Mouse (Mus musculus) heart, embryonic 13.5 days (tissue): ENCODE data around the gene Mtfp1. TPM values are rescaled to one million over a fixed set of nuclear protein-coding genes. Genes with fewer than 3 reads are reported as not detected.
A peak's percentile ranks its signal among the peaks of the same experiment; 100 is the strongest.

Experiments used
- ATAC-seq: fragments of 200-750 bp; cut with Nextera tagmentation; 2 replicates; pipeline ENCODE4 v1.8.0; 2017; ENCODE audit warnings: moderate TSS enrichment; ENCODE audit not compliant: insufficient number of reproducible peaks, low FRiP score, low TSS enrichment; ENCODE audit errors: extremely low read depth
- H3K27ac ChIP-seq: fragments of 300-500 bp; sonication (generic); replicated peaks from 2 replicates; pipeline ENCODE4 v1.5.1; 2015; ENCODE audit warnings: moderate library complexity, mild to moderate bottlenecking, inconsistent platforms
- H3K27me3 ChIP-seq: fragments of 300-500 bp; sonication (generic); replicated peaks from 2 replicates; pipeline ENCODE4 v1.6.1; 2015; ENCODE audit warnings: mild to moderate bottlenecking, inconsistent platforms
- H3K36me3 ChIP-seq: fragments of 300-500 bp; sonication (generic); 2 replicates; pipeline ENCODE4 v1.6.1; 2015; ENCODE audit warnings: mild to moderate bottlenecking, inconsistent platforms
- H3K4me1 ChIP-seq: fragments of 300-500 bp; sonication (generic); 2 replicates; pipeline ENCODE4 v1.6.1; 2015; ENCODE audit warnings: inconsistent platforms
- H3K4me2 ChIP-seq: fragments of 300-500 bp; sonication (generic); 2 replicates; pipeline ENCODE4 v1.6.1; 2015; ENCODE audit warnings: inconsistent platforms, mild to moderate bottlenecking, moderate library complexity
- H3K4me3 ChIP-seq: fragments of 300-500 bp; sonication (generic); 2 replicates; pipeline ENCODE4 v1.5.1; 2015; ENCODE audit warnings: moderate library complexity, mild to moderate bottlenecking, inconsistent platforms
- H3K9ac ChIP-seq: fragments of 300-500 bp; sonication (generic); 2 replicates; pipeline ENCODE4 v1.6.1; 2015; ENCODE audit warnings: inconsistent platforms, mild to moderate bottlenecking, moderate library complexity
- H3K9me3 ChIP-seq: fragments of 300-500 bp; sonication (generic); 2 replicates; pipeline ENCODE4 v1.6.1; 2016; ENCODE audit warnings: inconsistent platforms
- WGBS: fragments of 180-500 bp; shearing (Covaris S2); methylation state at CpG from one replicate; pipeline ENCODE4 v1.1.7; 2015; ENCODE audit warnings: mixed read lengths; 5-methylcytosine and 5-hydroxymethylcytosine counted together
- microRNA-seq: library from miRNA; unstranded; fragments of <30 nt; microRNA quantifications from one replicate; pipeline ENCODE4, GENCODE M21; 2016
- polyA plus RNA-seq: library from polyadenylated mRNA; unstranded; fragments of >200 nt; fragmentation: Nextera tagmentation; extraction: Ambion mirVana; gene quantifications from 2 replicates; pipeline ENCODE4 v1.2.1, GENCODE M21; 2015

Gene Mtfp1
- polyA plus RNA-seq, 1 experiment from 2014 or later = 20.8 TPM

DNA sequence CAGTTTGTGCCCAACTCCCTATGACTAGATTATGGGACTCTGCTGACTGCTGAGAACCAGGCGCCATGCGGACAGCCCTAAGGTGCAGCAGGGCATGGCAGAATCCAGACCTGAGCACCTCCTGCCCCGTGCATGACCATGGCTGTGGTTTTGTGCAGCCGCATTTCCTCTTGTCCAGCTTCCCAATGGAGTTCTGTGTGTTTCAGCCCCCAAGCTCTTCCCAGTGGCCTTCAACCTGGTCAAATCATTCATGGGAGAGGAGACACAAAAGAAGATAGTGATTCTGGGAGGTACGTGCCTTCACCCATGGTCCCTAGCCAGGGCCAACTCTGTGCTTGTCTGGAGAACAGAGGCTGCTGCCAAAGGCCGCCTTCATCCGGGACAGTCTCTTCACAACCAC, 52.2 kb downstream of the Mtfp1 start:
- no peak for ATAC-seq
- Histone ChIP-seq H3K27ac (no peak overlapping the region), H3K4me3 (no peak overlapping the region), H3K4me1 (no peaks in the 10 kb centered on the region), H3K9ac (no peak overlapping the region), H3K27me3 (0 out of 2 replicates have a peak, but pooled peaks cover 2% of the 10 kb centered on the region), H3K4me2 (no peak overlapping the region), H3K9me3 (no peaks in the 10 kb centered on the region), H3K36me3 (no peaks in the 10 kb centered on the region)
- 87% methylated on average over 7 of the region's 7 CpGs for WGBS

Small RNAs within 50 kb of the gene (microRNA-seq; reads per million reads assigned to microRNA genes)
- 3.5 reads per million, percentile 14 among the genes with 10 or more reads in this experiment for gene Mir3060

Other genes with a start within 250 kb of the Mtfp1 start
- 0.33 TPM in 2 replicates for gene Osbp2, start 231.5 kb downstream of the Mtfp1 start, polyA plus RNA-seq
- 0.08 and 0.11 TPM in 2 replicates for gene 4921536K21Rik, start 200.3 kb downstream of the Mtfp1 start, polyA plus RNA-seq
- gene Dusp18, start 200.2 kb downstream of the Mtfp1 start, polyA plus RNA-seq = 9.7 and 10.7 TPM in 2 replicates
- gene Slc35e4, start 180.8 kb downstream of the Mtfp1 start, polyA plus RNA-seq = 4.7 and 4.9 TPM in 2 replicates
- 67.8 and 69.2 TPM in 2 replicates for gene Tcn2, start 163.3 kb downstream of the Mtfp1 start, polyA plus RNA-seq
- gene Pes1, start 131.5 kb downstream of the Mtfp1 start, polyA plus RNA-seq = 46.6 and 52.2 TPM in 2 replicates
- 0.20 TPM in 1 of 2 replicates, not detected in the other for gene 4930556J24Rik, start 118.7 kb downstream of the Mtfp1 start, polyA plus RNA-seq
- gene Gal3st1, start 111.8 kb downstream of the Mtfp1 start, polyA plus RNA-seq = 0.17 and 0.52 TPM in 2 replicates
- gene Sec14l4, start 64.0 kb downstream of the Mtfp1 start, polyA plus RNA-seq = 0.05 TPM in 1 of 2 replicates, not detected in the other
- gene Sec14l3, start 30.6 kb downstream of the Mtfp1 start, polyA plus RNA-seq = not detected in 2 replicates
- 0.48 and 1.0 TPM in 2 replicates for gene Sec14l2, start 28.0 kb upstream of the Mtfp1 start, polyA plus RNA-seq
- 17.2 and 18.1 TPM in 2 replicates for gene Rnf215, start 39.8 kb upstream of the Mtfp1 start, polyA plus RNA-seq
- 3.5 and 5.1 TPM in 2 replicates for gene Ccdc157, start 64.8 kb upstream of the Mtfp1 start, polyA plus RNA-seq
- 33.3 TPM in 2 replicates for gene Sf3a1, start 64.9 kb upstream of the Mtfp1 start, polyA plus RNA-seq
- gene Tbc1d10a, start 91.3 kb upstream of the Mtfp1 start, polyA plus RNA-seq = 13.6 and 14.0 TPM in 2 replicates
- 3.5 and 4.6 TPM in 2 replicates for gene Castor1, start 122.8 kb upstream of the Mtfp1 start, polyA plus RNA-seq
- 0.08 TPM in 1 of 2 replicates, not detected in the other for gene Osm, start 141.0 kb upstream of the Mtfp1 start, polyA plus RNA-seq
- gene Lif, start 162.1 kb upstream of the Mtfp1 start, polyA plus RNA-seq = 0.10 and 0.56 TPM in 2 replicates